Mouse (Mus musculus) megakaryocyte, embryonic 14.5 days (primary cell): Measurements from ENCODE around the gene Ripor2.

Experiments
- FLI1 ChIP-seq: IDR thresholded peaks from 2 replicates; pipeline ENCODE4 v1.6.1; 2012; ENCODE audit warnings: low read length, inconsistent platforms, mixed read lengths
- GATA1 ChIP-seq: IDR thresholded peaks from 3 replicates; pipeline ENCODE4 v1.6.1; 2012; ENCODE audit warnings: mixed read lengths, low read length, inconsistent platforms, borderline replicate concordance

GRCm38 (mm10) chr13:24721502-24721901 is 139.5 kb downstream of the Ripor2 start:
- no peak for TF ChIP-seq GATA1
- no peak for TF ChIP-seq FLI1
